Mouse (Mus musculus) hindbrain, embryonic 13.5 days (tissue): ENCODE measurements at regions not wholly inside any gene's neighbourhood (a gene's known extent, or its start where the extent isn't known, plus 50 kb on each side); places are given as distances from the start of the nearest gene placed in this dataset.

Experiments used
- ATAC-seq: fragments of 200-750 bp; cut with Nextera tagmentation; 2 replicates; pipeline ENCODE4 v1.8.0; 2017; ENCODE audit warnings: moderate TSS enrichment; ENCODE audit not compliant: low FRiP score
- H3K27ac ChIP-seq: fragments of 300-500 bp; sonication (generic); 2 replicates; pipeline ENCODE4 v1.5.1; 2015; ENCODE audit warnings: inconsistent platforms, mild to moderate bottlenecking, moderate library complexity
- H3K27me3 ChIP-seq: fragments of 300-500 bp; sonication (generic); 2 replicates; pipeline ENCODE4 v1.6.1; 2015; ENCODE audit warnings: mild to moderate bottlenecking, inconsistent platforms
- H3K36me3 ChIP-seq: fragments of 300-500 bp; sonication (generic); 2 replicates; pipeline ENCODE4 v1.6.1; 2015; ENCODE audit warnings: mild to moderate bottlenecking, inconsistent platforms
- H3K4me1 ChIP-seq: fragments of 300-500 bp; sonication (generic); replicated peaks from 2 replicates; pipeline ENCODE4 v1.6.1; 2015; ENCODE audit warnings: inconsistent platforms
- H3K4me2 ChIP-seq: fragments of 300-500 bp; sonication (generic); 2 replicates; pipeline ENCODE4 v1.6.1; 2015; ENCODE audit warnings: inconsistent platforms, mild to moderate bottlenecking, moderate library complexity
- H3K4me3 ChIP-seq: fragments of 300-500 bp; sonication (generic); 2 replicates; pipeline ENCODE4 v1.5.1; 2015; ENCODE audit warnings: mild to moderate bottlenecking, inconsistent platforms
- H3K9ac ChIP-seq: fragments of 300-500 bp; sonication (generic); 2 replicates; pipeline ENCODE4 v1.6.1; 2015; ENCODE audit warnings: mild to moderate bottlenecking, inconsistent platforms
- H3K9me3 ChIP-seq: fragments of 300-500 bp; sonication (generic); 2 replicates; pipeline ENCODE4 v1.6.1; 2016; ENCODE audit warnings: inconsistent platforms
- WGBS: fragments of 180-500 bp; shearing (Covaris S2); methylation state at CpG from one replicate; pipeline ENCODE4 v1.1.7; 2015; 5-methylcytosine and 5-hydroxymethylcytosine counted together

- Histone ChIP-seq H3K36me3 (no peaks in the 10 kb centered on the region), H3K4me2 (no peak overlapping the region), H3K9me3 (no peaks in the 10 kb centered on the region), H3K4me1 (no peaks in the 10 kb centered on the region), H3K27ac (no peak overlapping the region), H3K9ac (no peak overlapping the region), H3K4me3 (no peak overlapping the region), H3K27me3 (no peaks in the 10 kb centered on the region)
- 9% methylated on average over 4 of the region's 4 CpGs for WGBS
- no peak for ATAC-seq
Measured at GRCm38 (mm10) chr7:66480446-66480845, 53.1 kb upstream of the Aldh1a3 start.

GRCm38 (mm10) chr7:66479321-66479720 lies 52.0 kb upstream of the Aldh1a3 start:
- 92% methylated on average over 4 of the region's 4 CpGs for WGBS
- Histone ChIP-seq H3K27me3 (no peaks in the 10 kb centered on the region), H3K9ac (no peak overlapping the region), H3K36me3 (no peaks in the 10 kb centered on the region), H3K4me2 (no peak overlapping the region), H3K4me3 (no peak overlapping the region), H3K27ac (no peak overlapping the region), H3K9me3 (no peaks in the 10 kb centered on the region), H3K4me1 (no peaks in the 10 kb centered on the region)
- no peak for ATAC-seq

DNA sequence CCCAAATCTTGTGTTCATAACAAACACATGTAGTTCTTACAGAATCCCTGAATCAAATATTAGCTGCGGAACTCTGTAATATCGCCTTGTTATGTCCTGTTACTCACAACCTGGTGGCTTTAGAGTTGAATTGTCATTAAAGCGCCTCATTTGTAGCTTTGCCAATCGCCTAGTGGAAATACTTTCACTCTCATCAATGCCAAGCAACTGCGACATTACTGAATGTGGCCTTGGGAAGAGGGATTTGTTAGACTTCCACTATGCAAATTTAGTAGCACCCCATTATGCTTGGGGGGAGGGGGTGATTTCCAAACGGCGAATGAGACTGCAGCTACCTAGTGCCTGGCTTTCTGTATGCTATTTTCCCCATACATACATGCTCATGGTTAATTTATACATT lies 50.8 kb upstream of the Aldh1a3 start:
- H3K27me3 ChIP-seq, result no peaks in the 10 kb centered on the region
- no peaks in the 10 kb centered on the region for H3K9me3 ChIP-seq
- no peak for ATAC-seq
- H3K36me3 ChIP-seq, result no peaks in the 10 kb centered on the region
- H3K9ac ChIP-seq, result no peak overlapping the region
- H3K4me2 ChIP-seq, result no peak overlapping the region
- H3K4me1 ChIP-seq, result no peaks in the 10 kb centered on the region
- H3K4me3 ChIP-seq, result no peak overlapping the region
- H3K27ac ChIP-seq, result no peak overlapping the region
- 80% methylated on average over 7 of the region's 7 CpGs for WGBS

DNA sequence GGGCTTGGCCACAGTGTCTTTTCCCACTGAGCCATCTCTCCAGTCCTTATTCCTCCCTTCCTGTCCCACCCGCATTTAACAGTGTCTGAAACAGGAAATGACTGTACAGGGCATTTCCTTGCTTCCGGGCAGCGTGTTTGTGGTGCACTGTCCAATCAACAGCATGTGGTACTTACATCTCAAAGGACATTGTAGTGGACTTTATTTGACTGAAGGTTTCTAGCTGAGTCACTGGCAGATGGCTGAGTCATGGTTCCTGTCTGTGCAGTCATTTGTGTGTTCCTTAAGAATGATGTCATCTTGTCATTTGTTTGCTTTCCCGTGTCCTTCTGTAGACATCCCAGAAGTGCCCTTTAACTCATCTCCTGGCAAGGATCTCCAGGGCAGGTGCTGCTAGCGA lies 50.2 kb upstream of the Aldh1a3 start:
- no peaks in the 10 kb centered on the region for H3K36me3 ChIP-seq

More for the DNA sequence above, 50.2 kb upstream of the Aldh1a3 start:
- Histone ChIP-seq H3K4me2 (no peak overlapping the region), H3K4me1 (no peaks in the 10 kb centered on the region), H3K9ac (no peak overlapping the region), H3K9me3 (no peaks in the 10 kb centered on the region), H3K27me3 (no peaks in the 10 kb centered on the region), H3K4me3 (no peak overlapping the region), H3K27ac (no peak overlapping the region)
- ATAC-seq, result no peak
- WGBS, result 74% methylated on average over 5 of the region's 5 CpGs
